Mouse (Mus musculus): ENCODE results near the gene Ppib. TPM values are rescaled to one million over a fixed set of nuclear protein-coding genes. Genes with fewer than 3 reads are reported as not detected.

Ppib gene
- total and polyA plus RNA-seq, 2 experiments from 2014 or later: 277 to 310 TPM

GRCm38 (mm10) chr9:66067542-66067941 is 7.5 kb downstream of the Ppib start:
- 38% methylated on average over 5 of the region's 5 CpGs for WGBS
- no peak overlapping the region for H3K4me2 ChIP-seq (ENCODE audit: low read depth, low read length)
- TF ChIP-seq EP300 (IDR thresholded peaks at IDR 0.05; ENCODE audit: low read depth): no peak
- peak; percentile 71 for TF ChIP-seq CTCF (IDR thresholded peaks at IDR 0.05; ENCODE audit: low read depth)
- H3K9ac ChIP-seq (replicated peaks; ENCODE audit: low read depth, low read length): no peak overlapping the region
- DNase-seq (ENCODE audit: low spot score) (peak; percentile 29), ATAC-seq (ENCODE audit: insufficient read depth, low read depth) (peak; percentile 39; the same call in 1 of the 2 replicates)
- peaks cover 13% of the 10 kb centered on the region; the same call in 1 of the 2 replicates for H3K27me3 ChIP-seq (ENCODE audit: control insufficient read depth, insufficient read depth, low read length)
- H3K36me3 ChIP-seq (replicated peaks; ENCODE audit: control insufficient read depth, insufficient read depth, low read length): peaks cover 45% of the 10 kb centered on the region
- no peak overlapping the region for H3K4me3 ChIP-seq (ENCODE audit: low read depth, low read length)
- H3K9me3 ChIP-seq (replicated peaks; ENCODE audit: control insufficient read depth, low read length): no peaks in the 10 kb centered on the region
- no peak overlapping the region for H3K27ac ChIP-seq (ENCODE audit: low read depth)
- H3K4me1 ChIP-seq (ENCODE audit: control insufficient read depth, insufficient read depth): peaks cover 9% of the 10 kb centered on the region; the same call in 1 of the 2 replicates

GRCm38 (mm10) chr9:66068056-66068455 is 8.0 kb downstream of the Ppib start:
- peaks cover 13% of the 10 kb centered on the region; the same call in 1 of the 2 replicates for H3K27me3 ChIP-seq (ENCODE audit: control insufficient read depth, insufficient read depth, low read length)
- DNase-seq (ENCODE audit: low spot score) (no peak), ATAC-seq (ENCODE audit: insufficient read depth, low read depth) (no peak)
- no peak overlapping the region for H3K4me2 ChIP-seq (ENCODE audit: low read depth, low read length)
- H3K4me3 ChIP-seq (ENCODE audit: low read depth, low read length): no peak overlapping the region
- H3K9me3 ChIP-seq (replicated peaks; ENCODE audit: control insufficient read depth, low read length): no peaks in the 10 kb centered on the region
- H3K36me3 ChIP-seq (replicated peaks; ENCODE audit: control insufficient read depth, insufficient read depth, low read length): peaks cover 39% of the 10 kb centered on the region
- TF ChIP-seq CTCF (IDR thresholded peaks at IDR 0.05; ENCODE audit: low read depth) (no peak), EP300 (IDR thresholded peaks at IDR 0.05; ENCODE audit: low read depth) (no peak)
- H3K27ac ChIP-seq (ENCODE audit: low read depth): no peak overlapping the region
- 55% methylated on average over 4 of the region's 4 CpGs for WGBS
- peaks cover 9% of the 10 kb centered on the region; the same call in 1 of the 2 replicates for H3K4me1 ChIP-seq (ENCODE audit: control insufficient read depth, insufficient read depth)
- H3K9ac ChIP-seq (replicated peaks; ENCODE audit: low read depth, low read length): no peak overlapping the region

- Histone ChIP-seq H3K4me3 (ENCODE audit: low read depth, low read length) (peak overlapping the region; percentile 50), H3K27ac (ENCODE audit: low read depth) (no peak overlapping the region), H3K36me3 (replicated peaks; ENCODE audit: control insufficient read depth, insufficient read depth, low read length) (peaks cover 30% of the 10 kb centered on the region), H3K27me3 (ENCODE audit: control insufficient read depth, insufficient read depth, low read length) (peaks cover 13% of the 10 kb centered on the region; the same call in 1 of the 2 replicates), H3K9ac (replicated peaks; ENCODE audit: low read depth, low read length) (peak overlapping the region; percentile 46), H3K4me2 (ENCODE audit: low read depth, low read length) (peak overlapping the region; percentile 88), H3K4me1 (ENCODE audit: control insufficient read depth, insufficient read depth) (peaks cover 9% of the 10 kb centered on the region; the same call in 1 of the 2 replicates), H3K9me3 (replicated peaks; ENCODE audit: control insufficient read depth, low read length) (no peaks in the 10 kb centered on the region)
- TF ChIP-seq EP300 (IDR thresholded peaks at IDR 0.05; ENCODE audit: low read depth): no peak
- TF ChIP-seq CTCF (IDR thresholded peaks at IDR 0.05; ENCODE audit: low read depth): no peak
- 1% methylated on average over 30 of the region's 30 CpGs for WGBS
- ATAC-seq (ENCODE audit: insufficient read depth, low read depth) (peak; percentile 31; the same call in 1 of the 2 replicates), DNase-seq (ENCODE audit: low spot score) (no peak)
Measured at GRCm38 (mm10) chr9:66068971-66069391, 9.0 kb downstream of the Ppib start.

- Histone ChIP-seq H3K27me3 (ENCODE audit: control insufficient read depth, insufficient read depth, low read length) (peaks cover 13% of the 10 kb centered on the region; the same call in 1 of the 2 replicates), H3K4me3 (ENCODE audit: low read depth, low read length) (peak within 1 kb of the TSS; percentile 50), H3K9ac (replicated peaks; ENCODE audit: low read depth, low read length) (peak within 1 kb of the TSS; percentile 46), H3K27ac (ENCODE audit: low read depth) (no peak within 1 kb of the TSS), H3K4me2 (ENCODE audit: low read depth, low read length) (peak within 1 kb of the TSS; percentile 88), H3K4me1 (ENCODE audit: control insufficient read depth, insufficient read depth) (peaks cover 9% of the 10 kb centered on the region; the same call in 1 of the 2 replicates), H3K9me3 (replicated peaks; ENCODE audit: control insufficient read depth, low read length) (0 out of 2 replicates have a peak, but pooled peaks cover 4% of the 10 kb centered on the region), H3K36me3 (replicated peaks; ENCODE audit: control insufficient read depth, insufficient read depth, low read length) (peaks cover 25% of the 10 kb centered on the region)
- ATAC-seq (ENCODE audit: insufficient read depth, low read depth) (peak; percentile 87), DNase-seq (ENCODE audit: low spot score) (peak; percentile 61)
- no peak for TF ChIP-seq CTCF (IDR thresholded peaks at IDR 0.05; ENCODE audit: low read depth)
- no peak for TF ChIP-seq EP300 (IDR thresholded peaks at IDR 0.05; ENCODE audit: low read depth)
- WGBS: 2% methylated on average over 22 of the region's 22 CpGs
Measured at GRCm38 (mm10) chr9:66069583-66069982, 9.6 kb downstream of the Ppib start, which contains the start of gene Snx22. Gene Snx22 (minus strand): TSS chr9:66069719.

- H3K27ac ChIP-seq (ENCODE audit: low read depth): no peak overlapping the region
- H3K4me1 ChIP-seq (ENCODE audit: control insufficient read depth, insufficient read depth): peaks cover 9% of the 10 kb centered on the region; the same call in 1 of the 2 replicates
- 0 out of 2 replicates have a peak, but pooled peaks cover 4% of the 10 kb centered on the region for H3K9me3 ChIP-seq (replicated peaks; ENCODE audit: control insufficient read depth, low read length)
- H3K4me3 ChIP-seq (ENCODE audit: low read depth, low read length): no peak overlapping the region
- ATAC-seq (ENCODE audit: insufficient read depth, low read depth): no peak
- no peak overlapping the region for H3K9ac ChIP-seq (replicated peaks; ENCODE audit: low read depth, low read length)
- no peak for TF ChIP-seq EP300 (IDR thresholded peaks at IDR 0.05; ENCODE audit: low read depth)
- TF ChIP-seq CTCF (IDR thresholded peaks at IDR 0.05; ENCODE audit: low read depth): no peak
- WGBS: 81% methylated on average over 5 of the region's 5 CpGs
- H3K4me2 ChIP-seq (ENCODE audit: low read depth, low read length): no peak overlapping the region
- peaks cover 23% of the 10 kb centered on the region for H3K36me3 ChIP-seq (replicated peaks; ENCODE audit: control insufficient read depth, insufficient read depth, low read length)
- H3K27me3 ChIP-seq (ENCODE audit: control insufficient read depth, insufficient read depth, low read length): peaks cover 13% of the 10 kb centered on the region; the same call in 1 of the 2 replicates
- DNase-seq (ENCODE audit: low spot score): no peak
Measured at GRCm38 (mm10) chr9:66070151-66070550, 10.1 kb downstream of the Ppib start.

Measured in heart, postnatal 0 days (tissue).